8 mouse cellular contexts compared by ENCODE assay signal in genomic region chr1:59483521-59484245, GRCm38 (mm10). TPM values are rescaled to one million over a fixed set of nuclear protein-coding genes. Genes with fewer than 3 reads are reported as not detected.
DNase-seq lines count a peak whose midpoint lies in the region; ATAC-seq and TF ChIP-seq lines count a peak whose summit lies in the region.

No protein-coding gene starts in this region.

- H3K9me3 ChIP-seq in E14TG2a.4 (ENCODE audit: low read length) = no peaks in the 10 kb centered on the region
- no peaks in the 10 kb centered on the region for H3K9me3 ChIP-seq in forebrain, postnatal 0 days (ENCODE audit: low read length)
- no peaks in the 10 kb centered on the region for H3K9me3 ChIP-seq in hindbrain, embryonic 11.5 days (ENCODE audit: control insufficient read depth, low read length)

- TF ChIP-seq CTCF in E14TG2a.4 (conservative IDR thresholded peaks at IDR 0.05; ENCODE audit: low read length) = no peak; the same call in 1 of the 2 replicates
- peak; percentile 93 for TF ChIP-seq CTCF in forebrain, postnatal 0 days (IDR thresholded peaks at IDR 0.05; ENCODE audit: low read depth)

- H3K27me3 ChIP-seq in E14TG2a.4 (ENCODE audit: insufficient read depth, low read length) = peaks cover 22% of the 10 kb centered on the region
- peaks cover 5% of the 10 kb centered on the region; the same call in 1 of the 2 replicates for H3K27me3 ChIP-seq in forebrain, postnatal 0 days (ENCODE audit: insufficient read depth, low read length)
- H3K27me3 ChIP-seq in hindbrain, embryonic 11.5 days (ENCODE audit: control insufficient read depth, insufficient read depth, low read length) = no peaks in the 10 kb centered on the region

- H3K4me2 ChIP-seq in forebrain, postnatal 0 days (ENCODE audit: low read depth) = peak overlapping the region; percentile 95
- peak overlapping the region; percentile 95 for H3K4me2 ChIP-seq in hindbrain, embryonic 11.5 days (replicated peaks; ENCODE audit: low read depth, low read length)

- peak overlapping the region; percentile 53 for H3K9ac ChIP-seq in forebrain, postnatal 0 days
- peak overlapping the region; percentile 93 for H3K9ac ChIP-seq in hindbrain, embryonic 11.5 days (ENCODE audit: low read depth, low read length)

- ATAC-seq in cerebellum, adult (ENCODE audit: insufficient number of reproducible peaks, low FRiP score, low TSS enrichment) = peak; percentile 56
- ATAC-seq in forebrain, postnatal 0 days = peak; percentile 64
- ATAC-seq in hindbrain, embryonic 11.5 days (ENCODE audit: low FRiP score) = peak; percentile 56

- peak overlapping the region; percentile 93 for H3K4me3 ChIP-seq in E14TG2a.4 (replicated peaks; ENCODE audit: low read length)
- H3K4me3 ChIP-seq in forebrain, postnatal 0 days (ENCODE audit: low read depth, low read length) = peak overlapping the region; percentile 49
- peak overlapping the region; percentile 83 for H3K4me3 ChIP-seq in hindbrain, embryonic 11.5 days (ENCODE audit: low read depth, low read length)

- H3K27ac ChIP-seq in forebrain, postnatal 0 days (ENCODE audit: low read depth, low read length) = 0 out of 2 replicates have a peak overlapping the region, but pooled peaks have one; percentile 29
- H3K27ac ChIP-seq in hindbrain, embryonic 11.5 days (ENCODE audit: low read depth, low read length) = peak overlapping the region; percentile 86

- 2% methylated on average over 46 of the region's 46 CpGs for WGBS in forebrain, postnatal 0 days
- WGBS in hindbrain, embryonic 11.5 days = under 1% methylated on average over 46 of the region's 46 CpGs

- H3K4me1 ChIP-seq in E14TG2a.4 (replicated peaks; ENCODE audit: low read depth, low read length) = peaks cover 74% of the 10 kb centered on the region
- peaks cover 14% of the 10 kb centered on the region for H3K4me1 ChIP-seq in forebrain, postnatal 0 days (ENCODE audit: insufficient read depth)
- H3K4me1 ChIP-seq in hindbrain, embryonic 11.5 days (replicated peaks; ENCODE audit: control insufficient read depth, insufficient read depth, low read length) = peaks cover 11% of the 10 kb centered on the region; the same call in 1 of the 2 replicates

- H3K36me3 ChIP-seq in E14TG2a.4 (ENCODE audit: insufficient read depth, low read length) = peaks cover 54% of the 10 kb centered on the region
- H3K36me3 ChIP-seq in forebrain, postnatal 0 days (ENCODE audit: insufficient read depth) = no peaks in the 10 kb centered on the region
- no peaks in the 10 kb centered on the region for H3K36me3 ChIP-seq in hindbrain, embryonic 11.5 days (ENCODE audit: control insufficient read depth, insufficient read depth, low read length)

- DNase-seq in forebrain, postnatal 0 days = peak; percentile 87
- DNase-seq in hindbrain, embryonic 11.5 days (ENCODE audit: low spot score) = peak; percentile 88
- DNase-seq in layer of hippocampus, postnatal 25 days (ENCODE audit: extremely low spot score in 1 of 2, low spot score in 1 of 2) = peak; percentile 55 to 73
- DNase-seq in lung, postnatal 36 days = peak; percentile 90
- DNase-seq in right cerebral cortex, adult 18-20 months = peak; percentile 67
- DNase-seq in urinary bladder, postnatal 10 days (ENCODE audit: low spot score) = peak; percentile 47

RNA-seq across cellular contexts. Expression of gene Fzd7, which starts 1.5 kb away (rescaled TPM):
- 8.6 and 13.9 TPM in 2 replicates for total RNA-seq in forebrain, postnatal 0 days (2014; rRNA removed)
- polyA plus RNA-seq in forebrain, postnatal 0 days (2015; fragmentation: Nextera tagmentation; extraction: Ambion mirVana) = 1.5 and 1.9 TPM in 2 replicates
- 13.0 and 15.4 TPM in 2 replicates for polyA plus RNA-seq in hindbrain, embryonic 11.5 days (2014; fragmentation: Nextera tagmentation; extraction: Ambion mirVana)
- total RNA-seq in layer of hippocampus, postnatal 25 days (2021) = 1 to 10 TPM; 5.5 to 6.1 TPM

RNA-seq across cellular contexts. Expression of gene Gm973, which starts 32.4 kb away (rescaled TPM):
- 5.4 and 11.2 TPM in 2 replicates for total RNA-seq in forebrain, postnatal 0 days (2014; rRNA removed)
- polyA plus RNA-seq in forebrain, postnatal 0 days (2015; fragmentation: Nextera tagmentation; extraction: Ambion mirVana) = 6.5 and 13.8 TPM in 2 replicates
- polyA plus RNA-seq in hindbrain, embryonic 11.5 days (2014; fragmentation: Nextera tagmentation; extraction: Ambion mirVana) = 7.7 and 9.5 TPM in 2 replicates
- total RNA-seq in layer of hippocampus, postnatal 25 days (2021) = 10 to 100 TPM in 1 of 2 experiments, 1 to 10 TPM in 1; 8.0 to 13.6 TPM

Comparison
In these comparisons a context has a peak if more than half of its experiments do, and no peak if none do; other contexts are left out.
1. Peak in every context shown above with its lines: DNase-seq, ATAC-seq, H3K4me3 ChIP-seq and H3K27ac ChIP-seq.